Mouse (Mus musculus) liver, adult 10 weeks (tissue): Measurements from ENCODE around the gene Ctla4. TPM values are rescaled to one million over a fixed set of nuclear protein-coding genes. Genes with fewer than 3 reads are reported as not detected.

Experiments used
- polyA plus RNA-seq: library from polyadenylated mRNA; stranded (reverse); fragments of 350-450 nt; fragmentation: Illumina TruSeq; extraction: RNeasy Lipid Tissue Mini Kit (QIAGEN cat#74804); gene quantifications from one replicate; pipeline ENCODE4 v1.2.3, GENCODE M21; 2014; ENCODE audit warnings: low read depth, low replicate concordance

Ctla4 gene
- polyA plus RNA-seq, result 0.19 TPM

GRCm38 (mm10) chr1:60886981-60887380, at the start of gene Ctla4:
Gene Ctla4, plus strand, starts transcription at chr1:60887000.

Other genes starting within 250 kb of the Ctla4 start
- gene Cd28, start 170.2 kb upstream of the Ctla4 start, polyA plus RNA-seq, result 0.37 TPM
- gene Icos, start 90.9 kb downstream of the Ctla4 start, polyA plus RNA-seq, result 1.4 TPM